Mouse (Mus musculus): ENCODE measurements around the gene Zan.

DNA sequence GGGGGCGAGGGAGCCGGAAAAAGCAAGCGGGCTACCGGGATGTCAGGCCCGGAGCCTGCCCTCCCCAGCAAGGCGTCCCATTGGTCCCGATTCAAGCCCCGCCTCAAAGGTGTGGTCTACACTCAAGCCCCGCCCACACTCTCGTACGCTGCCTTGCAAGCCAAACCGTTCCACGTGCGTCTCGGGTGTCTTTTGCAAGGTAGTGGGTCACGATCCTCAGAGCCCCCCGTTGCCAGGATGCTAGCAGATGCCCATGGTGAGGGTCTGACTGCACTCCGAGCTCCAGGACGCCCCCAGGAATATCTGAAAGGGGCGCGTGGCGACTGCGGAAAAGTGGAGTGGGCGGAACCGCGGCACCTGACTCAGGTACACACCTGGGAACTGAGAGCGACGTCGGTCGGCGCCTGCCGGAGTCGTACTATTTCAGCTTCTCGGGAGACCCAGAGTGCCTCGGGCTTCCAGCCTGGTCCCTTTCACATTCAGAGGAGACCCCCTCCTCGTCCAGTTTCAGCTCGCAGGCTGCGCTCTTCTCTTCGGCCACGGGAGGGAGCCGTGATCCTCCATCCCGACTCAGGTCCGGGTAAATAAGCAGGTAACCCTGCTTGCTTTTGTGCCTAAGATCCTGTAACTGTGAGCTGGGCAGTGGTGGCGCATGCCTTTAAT, 143.2 kb downstream of the Zan start, which contains the start of gene Slc12a9:
- TF ChIP-seq CTCF (IDR thresholded peaks at IDR 0.05; ENCODE audit: insufficient read depth, low read depth, low read length) (peak; percentile 63), POLR2A (IDR thresholded peaks at IDR 0.05; ENCODE audit: insufficient read depth, low read depth, low read length) (peak; percentile 65; the same call in 1 of the 2 replicates)
